Mouse (Mus musculus) layer of hippocampus, postnatal 25 days (tissue): ENCODE results near the gene Padi3. TPM values are rescaled to one million over a fixed set of nuclear protein-coding genes. Genes with fewer than 3 reads are reported as not detected.

ENCODE experiments used
- DNase-seq, 2 experiments: peaks; one replicate each; pipeline ENCODE4 v3.0.0; 2022; ENCODE audit warnings: mixed read lengths in 2 of 2, low spot score in 1 of 2; ENCODE audit errors: extremely low spot score in 1 of 2
- total RNA-seq, 2 experiments: library from RNA; stranded (reverse); gene quantifications; 2 replicates each; pipeline ENCODE4 v1.2.3; 2021

The Padi3 gene
- not detected for total RNA-seq

- no peak for DNase-seq
Observed at GRCm38 (mm10) chr4:140810458-140811260, at the start of gene Padi3. Gene Padi3 (minus strand): TSS chr4:140810648.

- no peak for DNase-seq
Observed at GRCm38 (mm10) chr4:140859291-140859690, 48.8 kb upstream of the Padi3 start.

GRCm38 (mm10) chr4:140857813-140858212 is 47.4 kb upstream of the Padi3 start:
- no peak for DNase-seq

GRCm38 (mm10) chr4:140857041-140857440 is 46.6 kb upstream of the Padi3 start:
- no peak for DNase-seq

GRCm38 (mm10) chr4:140855151-140855550 is 44.7 kb upstream of the Padi3 start:
- no peak for DNase-seq

- DNase-seq = no peak
Observed at GRCm38 (mm10) chr4:140854455-140854864, 44.0 kb upstream of the Padi3 start.

GRCm38 (mm10) chr4:140853626-140854025 is 43.2 kb upstream of the Padi3 start:
- no peak for DNase-seq

- no peak for DNase-seq
Observed at GRCm38 (mm10) chr4:140849310-140849709, 38.9 kb upstream of the Padi3 start.

- no peak for DNase-seq
Observed at GRCm38 (mm10) chr4:140845666-140846065, 35.2 kb upstream of the Padi3 start, which contains the start of gene Padi1. Gene Padi1 (minus strand): TSS chr4:140845778.

- DNase-seq = no peak
Observed at GRCm38 (mm10) chr4:140844991-140845390, 34.5 kb upstream of the Padi3 start.

- no peak for DNase-seq
Observed at GRCm38 (mm10) chr4:140843670-140844280, 33.3 kb upstream of the Padi3 start.

- no peak for DNase-seq
Observed at GRCm38 (mm10) chr4:140842909-140843308, 32.5 kb upstream of the Padi3 start.

- DNase-seq = no peak
Observed at GRCm38 (mm10) chr4:140837879-140838278, 27.4 kb upstream of the Padi3 start.

GRCm38 (mm10) chr4:140836208-140836866 is 25.9 kb upstream of the Padi3 start:
- DNase-seq = no peak

GRCm38 (mm10) chr4:140835682-140836081 is 25.2 kb upstream of the Padi3 start:
- DNase-seq = no peak

- DNase-seq = no peak
Observed at GRCm38 (mm10) chr4:140834327-140834934, 24.0 kb upstream of the Padi3 start.

- no peak for DNase-seq
Observed at GRCm38 (mm10) chr4:140832821-140833220, 22.4 kb upstream of the Padi3 start.

GRCm38 (mm10) chr4:140831808-140832207 is 21.4 kb upstream of the Padi3 start:
- no peak for DNase-seq

- no peak for DNase-seq
Observed at GRCm38 (mm10) chr4:140827237-140827636, 16.8 kb upstream of the Padi3 start.

GRCm38 (mm10) chr4:140825942-140826341 is 15.5 kb upstream of the Padi3 start:
- no peak for DNase-seq

- peak; percentile 50 to 82 for DNase-seq
Observed at GRCm38 (mm10) chr4:140821988-140822387, 11.5 kb upstream of the Padi3 start.
